Mouse (Mus musculus) kidney, adult 2 months (tissue): Measurements from ENCODE around the gene Armh2.

Experiments
- CTCF ChIP-seq: fragments of 200-500 bp; conservative IDR thresholded peaks from 2 replicates; pipeline ENCODE4 v1.5.1; 2011; ENCODE audit warnings: low read depth, mild to moderate bottlenecking, control low read depth, low read length, moderate library complexity, mixed read lengths; ENCODE audit not compliant: insufficient read depth, insufficient read length
- POLR2A ChIP-seq: fragments of 200-500 bp; IDR thresholded peaks from one replicate; pipeline ENCODE4 v1.6.1; 2011; ENCODE audit warnings: low read depth, low read length, control low read depth

DNA sequence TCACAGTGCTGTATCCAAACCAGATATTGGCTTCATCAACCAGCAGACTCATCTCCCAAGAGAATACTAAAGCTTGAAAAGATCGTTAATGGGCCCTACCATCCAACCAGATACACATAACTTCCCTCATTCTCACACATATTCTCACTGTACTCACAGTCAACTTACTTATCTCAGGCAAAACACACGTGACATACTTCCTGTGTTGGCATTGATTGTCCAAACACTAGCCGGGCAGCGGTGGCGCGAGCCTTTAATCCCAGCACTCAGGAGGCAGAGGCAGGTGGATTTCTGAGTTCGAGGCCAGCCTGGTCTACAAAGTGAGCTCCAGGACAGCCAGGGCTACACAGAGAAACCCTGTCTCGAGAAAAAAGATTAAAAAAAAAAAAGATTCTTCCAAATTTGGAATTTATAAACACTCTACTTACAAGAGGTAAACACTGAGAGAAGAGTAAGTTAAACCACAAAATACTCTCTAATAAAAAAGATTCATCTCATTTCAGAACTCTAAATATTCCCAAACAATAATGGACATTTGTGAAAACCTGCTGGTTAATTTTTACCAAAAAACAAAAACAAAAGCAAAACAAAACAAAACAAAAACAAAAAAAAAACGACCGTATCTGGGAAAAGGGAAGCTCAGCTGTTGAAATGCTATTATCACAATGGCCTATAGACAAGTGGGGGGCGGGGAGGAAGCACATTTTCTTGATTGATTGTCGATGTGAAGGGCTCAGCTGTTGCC, 17.0 kb downstream of the Armh2 start:
- no peak for TF ChIP-seq POLR2A
- no peak for TF ChIP-seq CTCF
